ENCODE assay signal across 10 mouse cellular contexts in the genomic region with DNA sequence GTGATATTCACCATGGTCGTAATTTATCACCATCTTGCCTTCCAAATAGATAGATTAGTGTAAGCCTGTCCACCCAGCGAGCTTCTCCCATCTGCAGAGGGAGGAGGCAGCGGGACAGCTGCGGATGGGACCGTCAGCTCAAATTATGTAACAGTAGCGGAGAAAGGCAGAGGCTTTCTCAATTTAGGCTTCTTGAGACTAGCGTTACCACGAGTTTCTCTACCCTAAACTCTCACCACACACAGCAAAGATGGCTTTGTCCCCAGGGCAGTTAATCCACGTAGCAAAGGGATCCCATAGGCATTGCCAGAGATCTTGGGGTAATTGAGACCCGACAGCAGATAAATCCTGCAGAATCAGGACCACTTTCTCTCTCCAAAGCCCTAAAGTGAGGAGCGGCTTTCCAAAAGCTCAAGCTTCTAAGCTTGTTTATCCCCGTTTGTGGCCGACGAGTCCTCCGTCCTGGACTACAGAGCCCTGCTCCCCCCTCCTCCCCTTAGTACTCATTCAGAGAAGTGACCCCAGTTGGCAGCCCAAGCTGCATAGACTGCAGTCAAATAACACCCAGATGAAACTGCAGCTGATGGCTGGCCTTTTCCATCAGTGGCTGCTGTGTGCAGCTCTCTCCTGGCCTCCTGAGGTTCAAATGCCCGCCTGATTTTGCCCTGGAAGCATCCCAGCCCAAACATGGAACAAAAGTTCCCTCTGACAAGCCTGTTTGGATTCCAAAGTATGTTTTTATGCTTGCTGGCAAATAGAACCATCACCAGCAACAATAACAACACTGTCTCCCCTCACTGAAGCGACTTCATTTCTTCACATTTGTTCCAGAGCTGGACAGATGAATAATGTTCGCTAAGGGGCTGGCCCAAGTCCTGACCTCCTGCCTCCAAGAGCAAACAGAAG. TPM values are rescaled to one million over a fixed set of nuclear protein-coding genes. Genes with fewer than 3 reads are reported as not detected.
DNase-seq lines count a peak whose midpoint lies in the region; ATAC-seq lines count a peak whose summit lies in the region.
"Had no signal": no experiment of that assay in that cellular context is flagged by ENCODE, and none has a peak within 500 bp of the region (broad histone marks: within the 10 kb centered on the region; RNA-seq: fewer than 3 reads in every experiment).

No protein-coding gene starts in this region.

- 0 out of 2 replicates have a peak overlapping the region, but pooled peaks have one; percentile 5 for H3K9ac ChIP-seq in hindbrain, embryonic 11.5 days (ENCODE audit: low read depth, low read length)
- H3K9ac ChIP-seq in midbrain, embryonic 15.5 days: no peak overlapping the region
- H3K9ac ChIP-seq in intestine, embryonic 15.5 days: no peak overlapping the region

- ATAC-seq in hindbrain, embryonic 11.5 days (ENCODE audit: low FRiP score): peak; percentile 67
- ATAC-seq in midbrain, embryonic 15.5 days (replicated peaks): peak; percentile 77
- no peak for ATAC-seq in intestine, embryonic 15.5 days

- H3K36me3 ChIP-seq in hindbrain, embryonic 11.5 days (ENCODE audit: control insufficient read depth, insufficient read depth, low read length): no peaks in the 10 kb centered on the region
- no peaks in the 10 kb centered on the region for H3K36me3 ChIP-seq in midbrain, embryonic 15.5 days (replicated peaks)
- H3K36me3 ChIP-seq in intestine, embryonic 15.5 days: no peaks in the 10 kb centered on the region

- H3K27me3 ChIP-seq in hindbrain, embryonic 11.5 days (ENCODE audit: control insufficient read depth, insufficient read depth, low read length): no peaks in the 10 kb centered on the region
- H3K27me3 ChIP-seq in midbrain, embryonic 15.5 days (replicated peaks): no peaks in the 10 kb centered on the region
- H3K27me3 ChIP-seq in intestine, embryonic 15.5 days (replicated peaks): no peaks in the 10 kb centered on the region

- no peaks in the 10 kb centered on the region for H3K9me3 ChIP-seq in hindbrain, embryonic 11.5 days (ENCODE audit: control insufficient read depth, low read length)
- H3K9me3 ChIP-seq in midbrain, embryonic 15.5 days: no peaks in the 10 kb centered on the region
- H3K9me3 ChIP-seq in intestine, embryonic 15.5 days: no peaks in the 10 kb centered on the region

- peak overlapping the region; percentile 39 for H3K27ac ChIP-seq in hindbrain, embryonic 11.5 days (ENCODE audit: low read depth, low read length)
- 0 out of 2 replicates have a peak overlapping the region, but pooled peaks have one; percentile 4 for H3K27ac ChIP-seq in midbrain, embryonic 15.5 days
- no peak overlapping the region for H3K27ac ChIP-seq in intestine, embryonic 15.5 days

- peak; percentile 36 for DNase-seq in adipocyte (ENCODE audit: low spot score)
- DNase-seq in cerebellum, postnatal 10 days: peak; percentile 72 to 74
- peak; percentile 37 for DNase-seq in hindbrain, embryonic 11.5 days (ENCODE audit: low spot score)
- DNase-seq in kidney, postnatal 36 days: no peak
- no peak for DNase-seq in spleen, adult 12 weeks (ENCODE audit: low spot score)

- 50% methylated on average over 18 of the region's 18 CpGs for WGBS in hindbrain, embryonic 11.5 days
- 27% methylated on average over 18 of the region's 18 CpGs for WGBS in midbrain, embryonic 15.5 days
- WGBS in intestine, embryonic 15.5 days: 61% methylated on average over 18 of the region's 18 CpGs

- H3K4me1 ChIP-seq in hindbrain, embryonic 11.5 days (replicated peaks; ENCODE audit: control insufficient read depth, insufficient read depth, low read length): peaks cover 2% of the 10 kb centered on the region
- H3K4me1 ChIP-seq in midbrain, embryonic 15.5 days: peaks cover 9% of the 10 kb centered on the region; the same call in 1 of the 2 replicates
- H3K4me1 ChIP-seq in intestine, embryonic 15.5 days (replicated peaks): no peaks in the 10 kb centered on the region

- H3K4me2 ChIP-seq in hindbrain, embryonic 11.5 days (replicated peaks; ENCODE audit: low read depth, low read length): no peak overlapping the region
- peak overlapping the region; percentile 3; the same call in 1 of the 2 replicates for H3K4me2 ChIP-seq in midbrain, embryonic 15.5 days
- no peak overlapping the region for H3K4me2 ChIP-seq in intestine, embryonic 15.5 days (replicated peaks)

- H3K4me3 ChIP-seq in hindbrain, embryonic 11.5 days (ENCODE audit: low read depth, low read length): no peak overlapping the region
- no peak overlapping the region for H3K4me3 ChIP-seq in midbrain, embryonic 15.5 days
- H3K4me3 ChIP-seq in intestine, embryonic 15.5 days (replicated peaks): no peak overlapping the region

RNA-seq across cellular contexts. Expression of a gene that starts 45.4 kb away (rescaled TPM):
- not detected in 2 replicates for polyA plus RNA-seq in hindbrain, embryonic 11.5 days (2014; fragmentation: Nextera tagmentation; extraction: Ambion mirVana)
- not detected in 2 replicates for polyA plus RNA-seq in midbrain, embryonic 15.5 days (2015; fragmentation: Nextera tagmentation; extraction: Ambion mirVana)
- polyA plus RNA-seq in intestine, embryonic 15.5 days (2015; fragmentation: Nextera tagmentation; extraction: Ambion mirVana): 0.19 TPM in 1 of 2 replicates, not detected in the other
- polyA plus RNA-seq: frontal cortex, adult 2 months; liver, adult 2 months; spleen, adult 2 months had no signal

Comparison
In these comparisons a context has a peak if more than half of its experiments do, and no peak if none do; other contexts are left out.
1. DNase-seq: peak in adipocyte (single experiment), cerebellum, postnatal 10 days (2 of 2) and hindbrain, embryonic 11.5 days (single experiment); none in kidney, postnatal 36 days (0 of 2) and spleen, adult 12 weeks (single experiment).